Mouse (Mus musculus): ENCODE data around the gene A430005L14Rik.

The A430005L14Rik gene

GRCm38 (mm10) chr4:153974431-153975291 is 17.6 kb downstream of the A430005L14Rik start, which contains the start of the genes Dffb and Cep104:
TSS of gene Dffb (minus strand) at chr4:153975126.
TSS of gene Cep104 (plus strand) at chr4:153975194.
- DNase-seq: peak; percentile 90

GRCm38 (mm10) chr4:153975292-153975662 is 18.2 kb downstream of the A430005L14Rik start:
- no peak for DNase-seq

- DNase-seq: no peak
These were observed 18.7 kb downstream of the A430005L14Rik start for GRCm38 (mm10) chr4:153975768-153976167.

- DNase-seq: no peak
These were observed 22.2 kb downstream of the A430005L14Rik start for GRCm38 (mm10) chr4:153979243-153979642.

- DNase-seq: no peak
These were observed 23.4 kb downstream of the A430005L14Rik start for GRCm38 (mm10) chr4:153980470-153980869.

GRCm38 (mm10) chr4:153992715-153993114 is 35.7 kb downstream of the A430005L14Rik start:
- DNase-seq: no peak

- DNase-seq: no peak
These were observed 36.5 kb downstream of the A430005L14Rik start for GRCm38 (mm10) chr4:153993505-153993904.

- no peak for DNase-seq
These were observed 48.5 kb downstream of the A430005L14Rik start for GRCm38 (mm10) chr4:154005488-154005887.

GRCm38 (mm10) chr4:154006264-154006663 is 49.2 kb downstream of the A430005L14Rik start:
- no peak for DNase-seq

GRCm38 (mm10) chr4:154007759-154008158 is 50.7 kb downstream of the A430005L14Rik start:
- no peak for DNase-seq

- no peak for DNase-seq
These were observed 54.0 kb downstream of the A430005L14Rik start for GRCm38 (mm10) chr4:154010907-154011645.

All from cerebellum, adult 11-12 months (tissue).